Mouse (Mus musculus) hindbrain, embryonic 11.5 days (tissue): Measurements from ENCODE around the gene Arhgef28. TPM values are rescaled to one million over a fixed set of nuclear protein-coding genes. Genes with fewer than 3 reads are reported as not detected.

Experiments used
- ATAC-seq: fragments of 200-750 bp; cut with Nextera tagmentation; 2 replicates; pipeline ENCODE4 v1.8.0; 2017; ENCODE audit warnings: mild to moderate bottlenecking, moderate TSS enrichment, moderate library complexity; ENCODE audit not compliant: low FRiP score
- DNase-seq: peaks from one replicate; pipeline ENCODE4 v3.0.0-alpha.2; 2015; ENCODE audit warnings: low spot score
- H3K27ac ChIP-seq: fragments of 300-500 bp; sonication (generic); 2 replicates; pipeline ENCODE4 v1.5.1; 2014; ENCODE audit warnings: mild to moderate bottlenecking, low read depth, low read length
- H3K27me3 ChIP-seq: fragments of 300-500 bp; sonication (generic); 2 replicates; pipeline ENCODE4 v1.6.1; 2014; ENCODE audit warnings: mild to moderate bottlenecking, low read length, moderate library complexity, mixed read lengths; ENCODE audit not compliant: control insufficient read depth, insufficient read depth
- H3K36me3 ChIP-seq: fragments of 300-500 bp; sonication (generic); 2 replicates; pipeline ENCODE4 v1.6.1; 2014; ENCODE audit warnings: mild to moderate bottlenecking, low read length, moderate library complexity, mixed read lengths; ENCODE audit not compliant: control insufficient read depth, insufficient read depth
- H3K4me1 ChIP-seq: fragments of 300-500 bp; sonication (generic); replicated peaks from 2 replicates; pipeline ENCODE4 v1.6.1; 2014; ENCODE audit warnings: low read length, mixed read lengths; ENCODE audit not compliant: control insufficient read depth, insufficient read depth
- H3K4me2 ChIP-seq: fragments of 300-500 bp; sonication (generic); replicated peaks from 2 replicates; pipeline ENCODE4 v1.6.1; 2014; ENCODE audit warnings: mild to moderate bottlenecking, low read depth, low read length
- H3K4me3 ChIP-seq: fragments of 300-500 bp; sonication (generic); 2 replicates; pipeline ENCODE4 v1.5.1; 2014; ENCODE audit warnings: low read depth, low read length
- H3K9ac ChIP-seq: fragments of 300-500 bp; sonication (generic); 2 replicates; pipeline ENCODE4 v1.6.1; 2014; ENCODE audit warnings: low read depth, low read length
- H3K9me3 ChIP-seq: fragments of 300-500 bp; sonication (generic); 2 replicates; pipeline ENCODE4 v1.6.1; 2016; ENCODE audit warnings: low read length; ENCODE audit not compliant: control insufficient read depth
- WGBS: fragments of 180-500 bp; shearing (Covaris S2); extraction: QIAGEN DNeasy Blood & Tissue Kit; methylation state at CpG from one replicate; pipeline ENCODE4 v1.1.7; 2014; 5-methylcytosine and 5-hydroxymethylcytosine counted together
- polyA plus RNA-seq: library from polyadenylated mRNA; unstranded; fragments of >200 nt; fragmentation: Nextera tagmentation; extraction: Ambion mirVana; gene quantifications from 2 replicates; pipeline ENCODE4 v1.2.1, GENCODE M21; 2014

The Arhgef28 gene
- polyA plus RNA-seq, 1 experiment from 2014 or later = 11.8 TPM

- Histone ChIP-seq H3K27ac (no peak overlapping the region), H3K9ac (no peak overlapping the region), H3K4me1 (no peaks in the 10 kb centered on the region), H3K36me3 (no peaks in the 10 kb centered on the region), H3K27me3 (no peaks in the 10 kb centered on the region), H3K4me2 (no peak overlapping the region), H3K4me3 (no peak overlapping the region), H3K9me3 (no peaks in the 10 kb centered on the region)
- ATAC-seq (no peak), DNase-seq (no peak)
- WGBS = 61% methylated on average over 6 of the region's 6 CpGs
Observed at GRCm38 (mm10) chr13:97888046-97888445, 318.2 kb downstream of the Arhgef28 start.

- H3K9ac ChIP-seq = no peak overlapping the region
- no peak for DNase-seq
- H3K4me2 ChIP-seq = no peak overlapping the region
- H3K9me3 ChIP-seq = no peaks in the 10 kb centered on the region
- H3K36me3 ChIP-seq = no peaks in the 10 kb centered on the region
- no peak for ATAC-seq
- 52% methylated on average over 7 of the region's 7 CpGs for WGBS
- no peak overlapping the region for H3K27ac ChIP-seq
- no peaks in the 10 kb centered on the region for H3K27me3 ChIP-seq
- H3K4me3 ChIP-seq = no peak overlapping the region
- H3K4me1 ChIP-seq = no peaks in the 10 kb centered on the region
Observed at GRCm38 (mm10) chr13:97887558-97887957, 318.7 kb downstream of the Arhgef28 start.

- 84% methylated on average over 10 of the region's 10 CpGs for WGBS
- no peak overlapping the region for H3K4me3 ChIP-seq
- no peak overlapping the region for H3K4me2 ChIP-seq
- H3K27me3 ChIP-seq = no peaks in the 10 kb centered on the region
- H3K9ac ChIP-seq = no peak overlapping the region
- DNase-seq (no peak), ATAC-seq (no peak)
- H3K4me1 ChIP-seq = no peaks in the 10 kb centered on the region
- H3K36me3 ChIP-seq = no peaks in the 10 kb centered on the region
- H3K27ac ChIP-seq = no peak overlapping the region
- no peaks in the 10 kb centered on the region for H3K9me3 ChIP-seq
Observed at GRCm38 (mm10) chr13:97883629-97884028, 322.6 kb downstream of the Arhgef28 start.

- H3K9me3 ChIP-seq = no peaks in the 10 kb centered on the region
Observed at GRCm38 (mm10) chr13:97876450-97876849, 329.8 kb downstream of the Arhgef28 start.

GRCm38 (mm10) chr13:97876031-97876430 is 330.2 kb downstream of the Arhgef28 start:
- ATAC-seq = no peak
- Histone ChIP-seq H3K9me3 (no peaks in the 10 kb centered on the region), H3K36me3 (no peaks in the 10 kb centered on the region), H3K4me2 (no peak overlapping the region), H3K27me3 (no peaks in the 10 kb centered on the region), H3K4me3 (no peak overlapping the region), H3K4me1 (no peaks in the 10 kb centered on the region), H3K27ac (no peak overlapping the region), H3K9ac (no peak overlapping the region)
- DNase-seq = no peak
- WGBS = 86% methylated on average over 6 of the region's 6 CpGs

More at GRCm38 (mm10) chr13:97876450-97876849, 329.8 kb downstream of the Arhgef28 start:
- H3K9ac ChIP-seq = no peak overlapping the region
- no peaks in the 10 kb centered on the region for H3K36me3 ChIP-seq
- H3K4me1 ChIP-seq = no peaks in the 10 kb centered on the region
- no peak for ATAC-seq
- H3K4me3 ChIP-seq = no peak overlapping the region
- 79% methylated on average over 4 of the region's 4 CpGs for WGBS
- DNase-seq = no peak
- no peak overlapping the region for H3K4me2 ChIP-seq
- no peak overlapping the region for H3K27ac ChIP-seq
- no peaks in the 10 kb centered on the region for H3K27me3 ChIP-seq

- no peak for DNase-seq
- Histone ChIP-seq H3K27me3 (no peaks in the 10 kb centered on the region), H3K9ac (no peak overlapping the region), H3K4me2 (no peak overlapping the region), H3K9me3 (no peaks in the 10 kb centered on the region), H3K27ac (no peak overlapping the region), H3K4me3 (no peak overlapping the region), H3K4me1 (0 out of 2 replicates have a peak, but pooled peaks cover 3% of the 10 kb centered on the region), H3K36me3 (no peaks in the 10 kb centered on the region)
- no peak for ATAC-seq
- WGBS = 91% methylated on average over 12 of the region's 12 CpGs
Observed at GRCm38 (mm10) chr13:97869428-97869827, 336.8 kb downstream of the Arhgef28 start.

GRCm38 (mm10) chr13:97867322-97867962 is 338.8 kb downstream of the Arhgef28 start:
- Histone ChIP-seq H3K4me1 (0 out of 2 replicates have a peak, but pooled peaks cover 3% of the 10 kb centered on the region), H3K9ac (no peak overlapping the region), H3K27ac (no peak overlapping the region), H3K4me3 (no peak overlapping the region), H3K4me2 (no peak overlapping the region), H3K36me3 (no peaks in the 10 kb centered on the region), H3K27me3 (no peaks in the 10 kb centered on the region), H3K9me3 (no peaks in the 10 kb centered on the region)
- no peak for ATAC-seq
- 43% methylated on average over 13 of the region's 13 CpGs for WGBS
- DNase-seq = peak; percentile 42

GRCm38 (mm10) chr13:97859071-97859470 is 347.2 kb downstream of the Arhgef28 start:
- Histone ChIP-seq H3K27me3 (no peaks in the 10 kb centered on the region), H3K4me2 (no peak overlapping the region), H3K4me3 (no peak overlapping the region), H3K9ac (no peak overlapping the region), H3K36me3 (no peaks in the 10 kb centered on the region), H3K4me1 (no peaks in the 10 kb centered on the region), H3K27ac (no peak overlapping the region), H3K9me3 (no peaks in the 10 kb centered on the region)
- 89% methylated on average over 3 of the region's 3 CpGs for WGBS
- ATAC-seq (no peak), DNase-seq (no peak)

GRCm38 (mm10) chr13:97857860-97858259 is 348.4 kb downstream of the Arhgef28 start:
- Histone ChIP-seq H3K9me3 (no peaks in the 10 kb centered on the region), H3K4me3 (no peak overlapping the region), H3K4me1 (no peaks in the 10 kb centered on the region), H3K36me3 (no peaks in the 10 kb centered on the region), H3K4me2 (no peak overlapping the region), H3K27ac (no peak overlapping the region), H3K9ac (no peak overlapping the region), H3K27me3 (no peaks in the 10 kb centered on the region)
- ATAC-seq = no peak
- WGBS = 82% methylated on average over 6 of the region's 6 CpGs
- DNase-seq = no peak
